Comparison of ENCODE assay signal across 12 mouse cellular contexts in the genomic region with DNA sequence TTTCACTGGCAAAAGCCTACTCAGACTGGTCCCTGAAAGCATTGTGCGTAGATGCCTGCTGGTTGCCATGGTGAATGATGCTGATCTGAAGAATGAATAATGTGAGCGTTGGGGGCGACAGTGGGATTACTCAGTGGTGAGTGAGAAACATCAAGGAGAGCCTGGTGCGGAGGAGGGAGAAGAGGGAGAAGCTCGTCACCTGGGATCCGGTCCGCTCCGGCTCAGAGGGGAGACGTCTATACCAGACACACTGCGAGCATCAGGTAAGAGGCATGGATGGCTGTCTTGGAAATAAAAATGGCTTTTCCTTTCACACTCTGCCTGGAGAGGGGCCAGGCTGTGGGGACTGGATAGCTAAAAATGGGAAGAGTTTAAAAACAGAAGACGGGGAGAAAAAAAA. TPM values are rescaled to one million over a fixed set of nuclear protein-coding genes. Genes with fewer than 3 reads are reported as not detected.
DNase-seq lines count a peak whose midpoint lies in the region; ATAC-seq lines count a peak whose summit lies in the region.
"Had no signal": no experiment of that assay in that cellular context is flagged by ENCODE, and none has a peak within 500 bp of the region (broad histone marks: within the 10 kb centered on the region; RNA-seq: fewer than 3 reads in every experiment).

A gene (plus strand): TSS at position 198 of the 400 bp plus-strand sequence.

- 46% methylated on average over 11 of the region's 11 CpGs for WGBS in neural tube, embryonic 14.5 days

- H3K4me1 ChIP-seq in neural tube, embryonic 14.5 days (ENCODE audit: control insufficient read depth, insufficient read depth, low read length): no peaks in the 10 kb centered on the region

- no peak within 1 kb of the TSS for H3K4me3 ChIP-seq in neural tube, embryonic 14.5 days (ENCODE audit: low read depth, low read length)

- H3K4me2 ChIP-seq in neural tube, embryonic 14.5 days (ENCODE audit: low read depth, low read length): no peak within 1 kb of the TSS

- peak; percentile 44 for DNase-seq in embryo, embryonic 10.5 days (ENCODE audit: low spot score)
- peak; percentile 68 to 80 for DNase-seq in frontal cortex, postnatal 10 days (ENCODE audit: low spot score in 2 of 2)
- peak; percentile 70 to 83 for DNase-seq in left cerebral cortex, adult 18-20 months (ENCODE audit: low spot score in 2 of 2)
- DNase-seq in yolk sac, embryonic 10.5 days (ENCODE audit: low spot score): no peak
- DNase-seq in thymus, adult 18-20 months: no peak
- DNase-seq: gastrocnemius, postnatal 36 days; thymus, postnatal 36 days had no signal

- no peaks in the 10 kb centered on the region for H3K27me3 ChIP-seq in neural tube, embryonic 14.5 days (ENCODE audit: control insufficient read depth, insufficient read depth, low read length)
- H3K27me3 ChIP-seq: CH12.LX had no signal

- H3K9ac ChIP-seq in neural tube, embryonic 14.5 days (replicated peaks; ENCODE audit: low read depth, low read length): no peak within 1 kb of the TSS

- H3K36me3 ChIP-seq in neural tube, embryonic 14.5 days (ENCODE audit: control insufficient read depth, insufficient read depth, low read length): peaks cover 29% of the 10 kb centered on the region

- ATAC-seq in neural tube, embryonic 14.5 days (ENCODE audit: low read depth): 0 out of 2 replicates have a peak, but pooled peaks have one; percentile 26
- ATAC-seq in erythroid progenitor cell, adult 5-6 weeks (replicated peaks; ENCODE audit: low FRiP score, poor library complexity, severe bottlenecking): no peak
- ATAC-seq in megakaryocyte, adult 5-6 weeks (ENCODE audit: poor library complexity, severe bottlenecking): no peak

- peak within 1 kb of the TSS; percentile 34; the same call in 1 of the 2 replicates for H3K27ac ChIP-seq in neural tube, embryonic 14.5 days (ENCODE audit: low read depth, low read length)

- H3K9me3 ChIP-seq in neural tube, embryonic 14.5 days (ENCODE audit: control insufficient read depth, low read length): no peaks in the 10 kb centered on the region

RNA-seq across cellular contexts. Expression of the gene that starts here (rescaled TPM):
- total RNA-seq in left cerebral cortex, adult 18-20 months (2021): 1 to 10 TPM; 3.0 to 3.9 TPM
- polyA plus RNA-seq in neural tube, embryonic 14.5 days (2014; fragmentation: Nextera tagmentation; extraction: Ambion mirVana): 1.1 and 1.9 TPM in 2 replicates
- not detected in 2 replicates for total RNA-seq in erythroid progenitor cell, adult 5-6 weeks (2015; ENCODE audit: low replicate concordance)
- not detected in 2 replicates for total RNA-seq in erythroid progenitor cell, adult 5-6 weeks (2017; ENCODE audit: low replicate concordance)
- total RNA-seq in megakaryocyte, adult 5-6 weeks (2015): not detected in 2 replicates
- not detected in 2 replicates for total RNA-seq in megakaryocyte, adult 5-6 weeks (2017)
- total RNA-seq: gastrocnemius, postnatal 36 days; hematopoietic stem cell, adult 5-6 weeks had no signal

Comparison
In these comparisons a context has a peak if more than half of its experiments do, and no peak if none do; other contexts are left out.
1. RNA of the gene that starts here (total RNA-seq): 3.0 to 3.9 TPM in left cerebral cortex, adult 18-20 months; not detected in erythroid progenitor cell, adult 5-6 weeks and not detected in megakaryocyte, adult 5-6 weeks; every median in the first group is over 4 times any median in the second.
2. DNase-seq: peak in embryo, embryonic 10.5 days (single experiment), frontal cortex, postnatal 10 days (2 of 2) and left cerebral cortex, adult 18-20 months (2 of 2); none in yolk sac, embryonic 10.5 days (single experiment) and thymus, adult 18-20 months (0 of 2).